Mouse (Mus musculus) Muller cell, postnatal 12 days (primary cell): ENCODE measurements around the gene Ripply2.
A peak's percentile ranks its signal among the peaks of the same experiment; 100 is the strongest.

Experiments used
- DNase-seq: peaks from one replicate; pipeline ENCODE4 v3.0.0-alpha.2; 2015; ENCODE audit errors: inconsistent ontology term

The Ripply2 gene

GRCm38 (mm10) chr9:87025764-87026163, 10.4 kb downstream of the Ripply2 start:
- no peak for DNase-seq

- peak; percentile 40 for DNase-seq
Measured at GRCm38 (mm10) chr9:87027423-87028084, 12.2 kb downstream of the Ripply2 start.

GRCm38 (mm10) chr9:87032196-87032595, 16.9 kb downstream of the Ripply2 start:
- peak; percentile 88 for DNase-seq

GRCm38 (mm10) chr9:87034831-87035580, 19.7 kb downstream of the Ripply2 start:
- no peak for DNase-seq

- no peak for DNase-seq
Measured at GRCm38 (mm10) chr9:87049425-87049824, 34.1 kb downstream of the Ripply2 start.

GRCm38 (mm10) chr9:87055547-87056235, 40.4 kb downstream of the Ripply2 start:
- no peak for DNase-seq

- no peak for DNase-seq
Measured at GRCm38 (mm10) chr9:87062337-87062736, 47.0 kb downstream of the Ripply2 start.

- no peak for DNase-seq
Measured at GRCm38 (mm10) chr9:87068160-87068559, 52.8 kb downstream of the Ripply2 start.
